Mouse (Mus musculus): ENCODE results near the gene Tmem251. TPM values are rescaled to one million over a fixed set of nuclear protein-coding genes. Genes with fewer than 3 reads are reported as not detected.
A peak's percentile ranks its signal among the peaks of the same experiment; 100 is the strongest.

Tmem251 gene
- polyA plus RNA-seq, 1 experiment from 2014 or later = 10.0 TPM

DNA sequence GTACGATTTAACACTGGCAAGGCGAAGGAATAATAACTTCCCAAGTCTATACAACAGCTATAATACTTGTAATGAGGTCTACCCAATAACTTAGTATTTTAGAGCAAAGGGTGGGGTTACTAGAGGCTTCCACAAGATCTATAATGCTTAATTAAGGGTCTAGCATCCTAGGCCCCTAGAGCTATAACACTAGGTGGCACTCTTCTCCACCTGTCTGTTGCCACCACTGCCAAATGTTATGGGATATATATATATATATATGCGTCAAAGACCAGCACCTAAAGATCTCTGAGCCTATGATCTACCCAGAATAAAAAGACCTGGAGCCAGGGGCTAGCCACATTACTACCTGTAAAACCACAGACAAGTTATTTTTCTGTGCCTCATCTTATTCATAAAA lies 3.3 kb upstream of the Tmem251 start:
- WGBS = 70% methylated on average over 3 of the region's 3 CpGs
- Histone ChIP-seq H3K9ac (no peak overlapping the region), H3K36me3 (peaks cover 7% of the 10 kb centered on the region), H3K27ac (no peak overlapping the region), H3K4me2 (no peak overlapping the region), H3K27me3 (no peaks in the 10 kb centered on the region), H3K4me3 (replicated peaks) (no peak overlapping the region), H3K4me1 (peaks cover 22% of the 10 kb centered on the region), H3K9me3 (replicated peaks) (no peaks in the 10 kb centered on the region)
- no peak for ATAC-seq (replicated peaks; ENCODE audit: low FRiP score)

DNA sequence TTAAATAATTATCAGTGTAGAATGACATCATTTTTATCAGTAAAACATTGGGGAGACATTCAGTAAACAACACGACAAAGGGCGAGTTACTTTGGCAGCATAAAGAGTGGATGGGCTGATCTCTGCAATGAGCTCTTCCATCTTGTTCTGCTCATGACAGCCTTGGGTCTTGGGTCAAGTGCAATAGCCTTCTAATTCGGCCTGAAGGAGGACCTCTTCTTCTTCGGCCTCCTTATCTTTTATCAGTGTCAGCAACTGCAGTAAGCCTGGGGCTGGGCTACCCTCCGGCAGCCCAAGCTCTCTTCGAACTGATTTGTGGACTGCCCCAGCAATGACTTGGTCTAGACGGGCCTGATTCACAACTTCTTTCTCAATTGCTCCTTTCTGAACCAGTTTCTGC lies 1.5 kb upstream of the Tmem251 start:
- WGBS = 82% methylated on average over 7 of the region's 7 CpGs
- H3K36me3 ChIP-seq = peaks cover 13% of the 10 kb centered on the region
- no peak overlapping the region for H3K9ac ChIP-seq
- H3K27ac ChIP-seq = no peak overlapping the region
- no peak for ATAC-seq (replicated peaks; ENCODE audit: low FRiP score)
- H3K4me1 ChIP-seq = peaks cover 25% of the 10 kb centered on the region
- no peak overlapping the region for H3K4me3 ChIP-seq (replicated peaks)
- H3K27me3 ChIP-seq = no peaks in the 10 kb centered on the region
- no peaks in the 10 kb centered on the region for H3K9me3 ChIP-seq (replicated peaks)
- H3K4me2 ChIP-seq = no peak overlapping the region

DNA sequence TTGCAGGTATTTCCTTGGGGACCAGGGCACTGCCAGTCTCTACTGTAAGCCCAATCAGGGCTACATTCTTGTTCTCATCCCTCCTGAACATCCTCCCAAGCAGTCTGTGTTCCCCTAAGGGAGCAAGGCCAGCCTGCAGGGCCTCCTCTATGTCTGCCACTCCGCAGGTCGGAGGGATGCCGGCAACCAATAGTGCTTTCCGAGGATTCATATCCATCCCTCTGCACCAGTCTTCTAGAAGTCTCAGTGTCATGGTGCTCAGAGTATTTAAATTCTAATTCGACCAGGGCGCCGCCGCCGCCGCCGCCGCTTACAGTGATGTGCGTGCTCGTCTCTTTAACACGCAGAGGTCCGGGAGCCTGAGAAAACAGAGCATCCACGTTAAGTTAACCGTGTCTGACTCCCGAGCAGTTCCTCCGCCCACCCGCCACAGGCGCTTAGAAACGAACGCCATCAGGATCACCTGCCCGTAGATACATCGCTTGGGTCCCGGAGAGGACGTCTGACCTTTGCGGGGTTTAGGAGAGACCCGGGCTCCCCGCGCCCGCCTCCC lies 450 bp upstream of the Tmem251 start:
- Histone ChIP-seq H3K27ac (peak overlapping the region; percentile 95), H3K4me2 (peak overlapping the region; percentile 78), H3K36me3 (peaks cover 22% of the 10 kb centered on the region), H3K4me1 (peaks cover 25% of the 10 kb centered on the region), H3K9ac (peak overlapping the region; percentile 83), H3K9me3 (replicated peaks) (no peaks in the 10 kb centered on the region), H3K4me3 (replicated peaks) (peak overlapping the region; percentile 83), H3K27me3 (no peaks in the 10 kb centered on the region)
- WGBS = under 1% methylated on average over 33 of the region's 33 CpGs
- ATAC-seq (replicated peaks; ENCODE audit: low FRiP score) = peak; percentile 19

DNA sequence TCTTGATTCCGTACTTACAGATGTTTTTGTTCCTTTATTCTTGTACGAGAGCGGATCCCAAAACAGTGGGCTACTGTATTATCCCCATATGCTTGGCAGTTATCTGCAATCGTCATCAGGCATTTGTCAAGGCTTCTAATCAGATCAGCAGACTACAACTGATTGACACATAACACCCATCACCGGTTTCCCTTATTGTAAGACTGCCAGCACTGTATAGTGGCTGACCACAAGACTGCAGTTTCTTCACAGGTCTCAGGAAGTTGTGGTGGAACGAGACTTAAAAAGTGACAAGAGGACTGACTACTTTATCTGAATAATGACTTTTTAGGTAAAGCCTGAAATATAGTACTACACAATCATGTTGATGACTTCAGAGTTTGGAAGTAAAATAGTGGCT lies 1.3 kb downstream of the Tmem251 start:
- Histone ChIP-seq H3K27me3 (no peaks in the 10 kb centered on the region), H3K4me3 (replicated peaks) (peak overlapping the region; percentile 83; the same call in 1 of the 2 replicates), H3K4me2 (peak overlapping the region; percentile 78), H3K9me3 (replicated peaks) (no peaks in the 10 kb centered on the region), H3K4me1 (peaks cover 25% of the 10 kb centered on the region), H3K9ac (no peak overlapping the region), H3K36me3 (peaks cover 33% of the 10 kb centered on the region), H3K27ac (no peak overlapping the region)
- 59% methylated on average over 6 of the region's 6 CpGs for WGBS
- ATAC-seq (replicated peaks; ENCODE audit: low FRiP score) = no peak

DNA sequence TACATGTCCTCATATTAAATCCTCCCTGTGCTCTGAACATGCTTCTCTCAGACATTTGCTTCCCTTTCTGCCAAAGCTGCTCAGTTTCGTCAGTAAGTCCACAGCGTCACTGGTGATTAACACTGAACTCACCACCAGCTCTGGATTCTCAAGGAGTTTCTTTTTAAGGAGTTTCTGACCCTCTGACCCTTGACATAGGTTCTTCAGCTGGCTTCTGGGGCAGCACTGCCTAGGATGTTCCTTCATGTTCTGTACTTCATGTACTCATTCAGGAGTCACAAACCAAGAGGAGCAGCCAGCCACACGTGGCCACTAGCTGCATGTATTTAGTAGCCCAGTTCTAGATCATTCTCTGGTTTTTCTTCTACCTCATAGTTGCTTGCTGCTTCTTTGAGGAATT lies 4.7 kb downstream of the Tmem251 start:
- no peak overlapping the region for H3K4me2 ChIP-seq

DNA sequence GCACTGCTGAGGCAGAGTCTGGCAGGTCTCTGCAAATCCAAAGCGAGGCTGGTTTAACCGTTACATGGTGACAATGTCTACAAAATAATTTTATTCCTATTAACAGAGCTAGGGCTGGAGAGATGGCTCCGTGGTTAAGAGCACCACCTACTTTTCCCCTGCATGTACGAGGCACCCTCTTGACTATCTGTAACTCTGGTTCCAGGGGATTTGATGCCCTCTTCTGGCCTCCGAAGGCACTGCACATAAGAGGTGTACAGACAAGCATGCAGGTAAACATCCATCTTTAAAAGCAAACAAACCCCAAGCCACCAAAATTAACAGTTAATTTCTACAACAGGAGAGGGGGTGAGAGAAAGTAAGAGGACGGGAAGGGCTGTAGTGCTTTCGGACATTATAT lies 12.7 kb downstream of the Tmem251 start:
- Histone ChIP-seq H3K27ac (no peak overlapping the region), H3K27me3 (no peaks in the 10 kb centered on the region), H3K4me2 (peak overlapping the region; percentile 79), H3K9ac (peak overlapping the region; percentile 82; the same call in 1 of the 2 replicates), H3K36me3 (peaks cover 15% of the 10 kb centered on the region), H3K9me3 (replicated peaks) (no peaks in the 10 kb centered on the region), H3K4me3 (replicated peaks) (peak overlapping the region; percentile 66), H3K4me1 (peaks cover 24% of the 10 kb centered on the region)
- no peak for ATAC-seq (replicated peaks; ENCODE audit: low FRiP score)
- WGBS = 83% methylated on average over 7 of the region's 7 CpGs

More for the DNA sequence above, 4.7 kb downstream of the Tmem251 start:
- Histone ChIP-seq H3K27ac (no peak overlapping the region), H3K36me3 (peaks cover 26% of the 10 kb centered on the region), H3K4me3 (replicated peaks) (no peak overlapping the region), H3K27me3 (no peaks in the 10 kb centered on the region), H3K9me3 (replicated peaks) (no peaks in the 10 kb centered on the region), H3K4me1 (peaks cover 12% of the 10 kb centered on the region), H3K9ac (no peak overlapping the region)
- no peak for ATAC-seq (replicated peaks; ENCODE audit: low FRiP score)
- 83% methylated on average over 3 of the region's 3 CpGs for WGBS

DNA sequence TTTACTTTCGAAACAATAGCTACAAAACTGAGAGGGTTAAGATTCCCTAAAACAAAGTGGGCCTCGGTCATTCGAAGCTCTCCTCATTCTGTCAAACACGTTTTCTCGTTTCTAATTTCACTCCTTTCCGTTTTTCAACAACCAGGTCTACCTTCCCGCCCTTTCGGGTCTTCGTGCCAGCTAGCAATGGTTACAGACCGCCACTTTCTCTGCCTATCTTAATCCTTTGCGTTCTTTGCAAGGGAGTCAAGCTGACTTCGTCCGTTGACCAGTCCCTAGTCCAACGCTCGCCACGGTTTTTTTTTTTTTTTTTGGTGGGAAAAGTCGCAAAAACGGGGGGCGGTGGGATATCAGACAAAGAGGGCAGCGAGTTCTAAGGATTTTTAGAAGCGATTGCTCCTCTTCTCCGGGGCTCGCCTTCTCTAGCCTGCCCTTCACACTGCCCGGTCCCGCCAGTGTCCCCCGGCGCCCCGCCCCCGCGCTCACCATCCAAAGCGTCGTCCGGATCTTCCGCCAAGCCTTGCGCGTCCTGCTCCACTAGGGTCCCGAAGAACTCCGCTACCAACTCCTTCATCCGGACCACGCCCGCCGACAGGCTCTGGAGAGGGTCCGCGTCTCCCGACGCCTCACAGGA lies 13.6 kb downstream of the Tmem251 start:
- ATAC-seq (replicated peaks; ENCODE audit: low FRiP score) = peak; percentile 92
- peak overlapping the region; percentile 79 for H3K4me2 ChIP-seq

DNA sequence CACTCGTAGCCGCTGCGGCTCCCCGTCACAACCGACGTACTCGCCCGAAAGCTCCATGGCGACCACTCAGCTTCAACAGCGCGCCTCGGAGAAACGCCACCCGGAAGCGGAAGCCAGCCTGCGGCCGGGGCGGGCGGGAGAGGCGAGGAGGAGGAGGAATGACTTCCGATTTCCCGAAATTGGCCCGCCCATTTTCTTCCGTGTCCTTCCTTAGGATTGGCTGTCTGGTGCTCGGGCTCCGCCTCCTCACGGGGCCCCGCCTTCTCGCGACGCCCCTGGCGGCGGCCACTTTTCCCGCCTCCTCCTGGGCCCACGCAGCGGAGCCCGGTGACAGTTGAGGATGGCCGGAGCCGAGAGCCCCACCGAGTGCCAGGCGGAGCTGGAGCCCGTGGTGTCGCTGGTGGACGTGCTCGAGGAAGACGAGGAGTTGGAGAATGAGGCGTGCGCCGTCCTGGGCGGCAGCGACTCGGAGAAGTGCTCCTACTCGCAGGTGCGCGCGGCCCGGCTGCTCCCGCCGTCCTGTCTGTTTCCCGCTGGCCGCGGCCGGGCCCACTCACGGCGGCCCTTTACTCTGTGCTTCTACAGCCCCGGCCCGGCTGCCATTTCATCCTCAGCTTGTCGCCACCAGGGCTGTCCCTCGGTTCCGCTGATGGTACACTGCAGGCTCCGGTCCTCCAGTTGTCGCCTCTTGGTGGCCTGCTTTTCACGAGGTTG lies 14.3 kb downstream of the Tmem251 start, which contains the start of the genes Gm28051, Gon7 and Ubr7:
Gene Gm28051 (minus strand): TSS at position 77 of the 714 bp plus-strand sequence.
Gene Gon7 (minus strand): TSS at position 115 of the 714 bp plus-strand sequence.
Gene Ubr7 (plus strand): TSS at position 279 of the 714 bp plus-strand sequence.
- Histone ChIP-seq H3K27ac (peak within 1 kb of the TSS; percentile 97), H3K9me3 (replicated peaks) (no peaks in the 10 kb centered on the region), H3K36me3 (peaks cover 25% of the 10 kb centered on the region), H3K9ac (peak within 1 kb of the TSS; percentile 82), H3K4me1 (peaks cover 24% of the 10 kb centered on the region), H3K27me3 (no peaks in the 10 kb centered on the region), H3K4me2 (peak within 1 kb of the TSS; percentile 79), H3K4me3 (replicated peaks) (peak within 1 kb of the TSS; percentile 66)
- ATAC-seq (replicated peaks; ENCODE audit: low FRiP score) = peak; percentile 97
- under 1% methylated on average over 73 of the region's 73 CpGs for WGBS

More for the DNA sequence above, 13.6 kb downstream of the Tmem251 start:
- peaks cover 24% of the 10 kb centered on the region for H3K4me1 ChIP-seq
- H3K9ac ChIP-seq = peak overlapping the region; percentile 82
- WGBS = 2% methylated on average over 46 of the region's 46 CpGs
- H3K4me3 ChIP-seq (replicated peaks) = peak overlapping the region; percentile 66
- H3K27me3 ChIP-seq = no peaks in the 10 kb centered on the region
- H3K9me3 ChIP-seq (replicated peaks) = no peaks in the 10 kb centered on the region
- peaks cover 19% of the 10 kb centered on the region for H3K36me3 ChIP-seq
- peak overlapping the region; percentile 97 for H3K27ac ChIP-seq

DNA sequence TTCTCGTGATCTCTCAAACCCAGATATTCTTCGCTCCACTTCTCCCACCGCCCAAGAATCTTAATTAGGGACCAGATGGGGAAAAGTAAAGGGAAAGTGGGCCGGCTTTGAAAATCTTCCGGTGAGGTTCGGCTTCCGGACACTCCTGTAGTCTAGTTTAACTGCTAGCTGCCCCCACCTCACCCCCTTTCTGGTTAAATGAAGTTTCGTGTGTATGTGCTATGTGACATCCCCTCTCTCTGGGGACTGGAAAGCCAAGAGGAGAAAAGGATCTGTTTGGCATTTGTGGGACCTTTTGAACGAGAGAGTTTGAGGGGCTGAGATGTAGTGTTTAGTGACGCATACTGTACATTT lies 14.8 kb downstream of the Tmem251 start, which contains the start of gene Gm20604:
Gene Gm20604 (minus strand): TSS at position 270 of the 354 bp plus-strand sequence.
- H3K4me1 ChIP-seq = peaks cover 24% of the 10 kb centered on the region
- H3K27me3 ChIP-seq = no peaks in the 10 kb centered on the region
- H3K36me3 ChIP-seq = peaks cover 25% of the 10 kb centered on the region
- WGBS = under 1% methylated on average over 10 of the region's 10 CpGs
- H3K9ac ChIP-seq = peak within 1 kb of the TSS; percentile 82
- ATAC-seq (replicated peaks; ENCODE audit: low FRiP score) = no peak
- no peaks in the 10 kb centered on the region for H3K9me3 ChIP-seq (replicated peaks)
- peak within 1 kb of the TSS; percentile 97 for H3K27ac ChIP-seq
- H3K4me2 ChIP-seq = peak within 1 kb of the TSS; percentile 79
- H3K4me3 ChIP-seq (replicated peaks) = peak within 1 kb of the TSS; percentile 66

DNA sequence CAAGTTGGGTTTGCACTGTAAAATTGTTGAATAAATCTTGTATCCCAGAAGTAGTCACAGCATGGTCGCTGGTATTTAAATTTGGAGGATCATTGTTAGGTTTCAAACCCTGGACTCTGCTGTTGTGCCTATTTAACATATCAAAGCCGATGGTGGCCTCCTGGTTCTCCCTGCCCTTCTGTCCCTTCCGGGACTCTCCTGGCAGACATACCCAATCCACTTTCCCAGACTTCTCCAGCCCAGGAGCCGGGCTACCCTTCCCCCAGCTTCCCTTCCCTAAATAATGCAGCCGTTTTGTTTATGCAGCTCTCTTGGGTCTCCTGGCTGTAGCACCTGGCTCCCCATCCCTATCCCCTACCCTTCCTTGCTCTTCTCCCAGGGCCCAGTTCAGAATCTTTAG lies 15.4 kb downstream of the Tmem251 start:
- peak overlapping the region; percentile 66 for H3K4me3 ChIP-seq (replicated peaks)
- H3K4me1 ChIP-seq = peaks cover 24% of the 10 kb centered on the region
- ATAC-seq (replicated peaks; ENCODE audit: low FRiP score) = no peak
- no peaks in the 10 kb centered on the region for H3K9me3 ChIP-seq (replicated peaks)
- peak overlapping the region; percentile 63 for H3K9ac ChIP-seq
- H3K4me2 ChIP-seq = peak overlapping the region; percentile 79
- H3K36me3 ChIP-seq = peaks cover 26% of the 10 kb centered on the region
- no peak overlapping the region for H3K27ac ChIP-seq
- H3K27me3 ChIP-seq = no peaks in the 10 kb centered on the region
- WGBS = 2% methylated on average over 5 of the region's 5 CpGs

DNA sequence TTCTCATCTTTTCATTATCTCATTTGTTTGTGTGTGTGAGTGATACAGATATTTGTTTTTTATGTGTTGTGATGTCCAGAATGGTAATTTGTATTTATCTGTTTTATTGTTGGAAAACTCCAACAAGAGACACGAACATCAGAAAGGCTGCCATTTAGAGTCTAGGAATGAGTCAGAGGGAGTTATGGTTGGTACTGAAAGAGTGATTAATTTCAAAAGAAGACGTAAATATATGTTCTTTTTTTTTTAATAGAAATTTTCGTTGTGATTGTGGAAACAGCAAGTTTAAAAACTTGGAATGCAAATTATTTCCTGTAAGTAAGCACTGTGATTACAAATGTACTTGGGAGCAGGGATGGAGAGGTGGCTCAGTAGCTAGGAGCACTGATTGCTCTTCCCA lies 18.1 kb downstream of the Tmem251 start:
- no peak overlapping the region for H3K4me2 ChIP-seq
- peaks cover 34% of the 10 kb centered on the region for H3K36me3 ChIP-seq
- no peak for ATAC-seq (replicated peaks; ENCODE audit: low FRiP score)
- WGBS = 81% methylated on average over 3 of the region's 3 CpGs
- H3K27me3 ChIP-seq = no peaks in the 10 kb centered on the region
- no peak overlapping the region for H3K4me3 ChIP-seq (replicated peaks)
- H3K9ac ChIP-seq = no peak overlapping the region
- no peak overlapping the region for H3K27ac ChIP-seq
- peaks cover 18% of the 10 kb centered on the region for H3K4me1 ChIP-seq
- H3K9me3 ChIP-seq (replicated peaks) = no peaks in the 10 kb centered on the region

DNA sequence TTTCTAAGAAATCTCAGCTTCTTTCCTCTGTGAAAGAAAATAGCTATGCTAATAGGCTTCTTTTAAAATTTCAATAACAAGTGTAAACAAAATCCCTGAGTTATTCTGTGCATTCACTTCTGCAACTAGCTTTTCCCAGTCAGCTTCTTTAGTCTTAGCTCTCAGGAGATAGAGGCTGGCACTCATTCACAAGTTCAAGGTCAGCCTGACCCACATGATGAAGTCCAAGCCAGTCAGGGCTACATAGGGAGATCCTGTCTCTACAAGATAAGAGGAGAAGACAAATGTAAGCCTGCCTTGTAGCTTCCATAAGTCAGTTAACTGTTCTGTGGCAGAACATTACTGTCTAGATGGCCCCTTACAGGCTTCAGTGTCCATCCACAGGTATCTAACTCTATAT lies 20.1 kb downstream of the Tmem251 start:
- Histone ChIP-seq H3K27me3 (no peaks in the 10 kb centered on the region), H3K27ac (no peak overlapping the region), H3K4me1 (peaks cover 15% of the 10 kb centered on the region), H3K9ac (no peak overlapping the region), H3K9me3 (replicated peaks) (no peaks in the 10 kb centered on the region), H3K4me3 (replicated peaks) (no peak overlapping the region), H3K36me3 (peaks cover 53% of the 10 kb centered on the region), H3K4me2 (no peak overlapping the region)
- ATAC-seq (replicated peaks; ENCODE audit: low FRiP score) = no peak
